Mouse (Mus musculus): ENCODE measurements around the gene Exoc3.

- no peak for TF ChIP-seq CTCF (IDR thresholded peaks at IDR 0.05; ENCODE audit: low read depth)
- no peak for TF ChIP-seq EP300 (IDR thresholded peaks at IDR 0.05; ENCODE audit: low read depth)
Observed at GRCm38 (mm10) chr13:74121795-74122330, 86.7 kb downstream of the Exoc3 start.
